Mouse (Mus musculus): ENCODE measurements at regions not wholly inside any gene's neighbourhood (a gene's known extent, or its start where the extent isn't known, plus 50 kb on each side); places are given as distances from the start of the nearest gene placed in this dataset.
"Not testable (repeated sequence)": the region's sequence is repeated elsewhere in the genome, so short reads cannot be mapped to it uniquely, and the experiment has no call there.

DNA sequence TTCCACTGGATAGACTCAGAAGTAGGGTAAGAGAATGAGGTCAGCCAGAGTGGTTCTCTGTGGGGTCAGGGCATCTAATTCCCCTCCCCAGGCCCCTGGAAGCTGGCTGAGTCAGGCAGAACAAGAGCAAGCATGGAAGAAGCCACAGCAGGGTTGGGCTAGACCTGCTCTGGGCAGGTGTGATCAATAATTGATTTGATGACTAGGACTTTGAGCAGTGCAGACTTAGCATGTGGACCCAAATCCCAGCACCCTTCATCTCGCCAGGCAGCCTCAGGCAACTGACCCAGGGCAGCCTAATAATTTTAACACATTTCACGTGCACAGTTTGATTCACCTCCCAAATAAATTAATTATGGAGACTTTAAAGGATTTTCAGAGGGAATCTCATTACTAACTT, 67.2 kb downstream of the Qdpr start:
- no peaks in the 10 kb centered on the region for H3K4me1 ChIP-seq
- no peak overlapping the region for H3K4me2 ChIP-seq
- no peaks in the 10 kb centered on the region for H3K9me3 ChIP-seq
- ATAC-seq (ENCODE audit: insufficient read depth, low FRiP score, low read depth), result no peak
- no peak overlapping the region for H3K9ac ChIP-seq
- no peak overlapping the region for H3K4me3 ChIP-seq (replicated peaks)
- no peak overlapping the region for H3K27ac ChIP-seq
- H3K27me3 ChIP-seq (replicated peaks), result no peaks in the 10 kb centered on the region
- WGBS, result 71% methylated on average over 2 of the region's 2 CpGs
- no peaks in the 10 kb centered on the region for H3K36me3 ChIP-seq

DNA sequence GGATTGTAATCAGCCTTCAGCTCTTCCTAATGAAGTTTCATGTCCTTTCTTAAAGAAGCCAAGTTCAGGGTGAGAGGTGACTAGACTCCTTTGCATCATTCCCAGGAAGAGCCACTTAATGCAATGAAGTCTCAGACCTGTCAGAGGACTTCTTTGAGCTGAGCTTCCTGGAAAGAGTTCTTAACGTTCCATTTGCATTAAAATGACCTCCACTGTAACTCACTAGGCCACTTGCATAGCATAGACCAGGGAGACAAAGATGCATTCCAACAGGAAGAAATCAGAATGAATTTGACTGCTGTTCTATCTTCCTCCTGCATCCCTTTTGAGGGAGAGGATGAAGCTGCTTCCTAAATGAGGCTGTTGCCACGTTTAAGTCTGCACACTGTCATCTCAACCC, 71.5 kb downstream of the Qdpr start:
- Histone ChIP-seq H3K4me3 (replicated peaks) (no peak overlapping the region), H3K27ac (no peak overlapping the region), H3K4me2 (no peak overlapping the region), H3K4me1 (no peaks in the 10 kb centered on the region), H3K9ac (no peak overlapping the region), H3K9me3 (no peaks in the 10 kb centered on the region), H3K27me3 (replicated peaks) (no peaks in the 10 kb centered on the region), H3K36me3 (no peaks in the 10 kb centered on the region)
- ATAC-seq (ENCODE audit: insufficient read depth, low FRiP score, low read depth), result no peak
- WGBS, result 12% methylated on average over 2 of the region's 2 CpGs

- H3K27me3 ChIP-seq (replicated peaks), result no peaks in the 10 kb centered on the region
- 69% methylated on average over 2 of the region's 2 CpGs for WGBS
- H3K27ac ChIP-seq, result no peak overlapping the region
- no peak overlapping the region for H3K4me2 ChIP-seq
- H3K9me3 ChIP-seq, result no peaks in the 10 kb centered on the region
- no peak overlapping the region for H3K9ac ChIP-seq
- no peak for ATAC-seq (ENCODE audit: insufficient read depth, low FRiP score, low read depth)
- no peak overlapping the region for H3K4me3 ChIP-seq (replicated peaks)
- H3K4me1 ChIP-seq, result no peaks in the 10 kb centered on the region
- no peaks in the 10 kb centered on the region for H3K36me3 ChIP-seq
Observed at GRCm38 (mm10) chr5:45373069-45373468, 77.0 kb downstream of the Qdpr start.

GRCm38 (mm10) chr5:45368451-45368850, 81.6 kb downstream of the Qdpr start:
- H3K4me2 ChIP-seq, result no peak overlapping the region
- H3K9ac ChIP-seq, result no peak overlapping the region
- WGBS, result 38% methylated on average over 6 of the region's 6 CpGs
- H3K27me3 ChIP-seq (replicated peaks), result no peaks in the 10 kb centered on the region
- no peaks in the 10 kb centered on the region for H3K9me3 ChIP-seq
- H3K4me3 ChIP-seq (replicated peaks), result no peak overlapping the region
- no peak for ATAC-seq (ENCODE audit: insufficient read depth, low FRiP score, low read depth)
- H3K36me3 ChIP-seq, result no peaks in the 10 kb centered on the region
- H3K27ac ChIP-seq, result no peak overlapping the region
- no peaks in the 10 kb centered on the region for H3K4me1 ChIP-seq

GRCm38 (mm10) chr5:45360189-45360588, 89.8 kb downstream of the Qdpr start:
- no peaks in the 10 kb centered on the region for H3K9me3 ChIP-seq
- H3K27ac ChIP-seq, result no peak overlapping the region
- H3K36me3 ChIP-seq, result no peaks in the 10 kb centered on the region
- no peak overlapping the region for H3K9ac ChIP-seq
- ATAC-seq (ENCODE audit: insufficient read depth, low FRiP score, low read depth), result no peak
- no peak overlapping the region for H3K4me2 ChIP-seq
- no peaks in the 10 kb centered on the region for H3K4me1 ChIP-seq
- no peaks in the 10 kb centered on the region for H3K27me3 ChIP-seq (replicated peaks)
- H3K4me3 ChIP-seq (replicated peaks), result no peak overlapping the region

DNA sequence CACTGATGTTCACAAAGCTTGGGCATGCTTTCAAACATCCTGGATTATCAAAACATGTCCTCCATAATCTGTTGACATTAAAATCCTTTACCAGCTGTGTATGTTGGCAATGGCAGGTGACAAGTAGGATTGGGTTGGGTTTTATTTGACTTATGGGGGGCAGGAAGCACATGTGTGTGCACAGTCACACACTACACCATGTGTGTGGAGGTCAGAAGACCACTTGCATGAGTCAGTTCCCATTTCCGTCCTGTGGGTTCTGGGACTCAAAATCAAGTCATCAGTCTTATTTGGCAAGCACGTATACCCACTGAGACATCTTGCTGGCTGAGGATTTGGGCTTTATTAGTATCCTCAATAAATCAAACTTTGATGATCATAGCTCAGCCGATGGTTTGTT, 109.6 kb downstream of the Qdpr start:
- Histone ChIP-seq H3K9me3 (no peaks in the 10 kb centered on the region), H3K4me3 (replicated peaks) (no peak overlapping the region), H3K27ac (no peak overlapping the region), H3K4me2 (no peak overlapping the region), H3K4me1 (no peaks in the 10 kb centered on the region), H3K9ac (no peak overlapping the region), H3K36me3 (no peaks in the 10 kb centered on the region), H3K27me3 (replicated peaks) (no peaks in the 10 kb centered on the region)
- 62% methylated on average over 3 of the region's 3 CpGs for WGBS
- no peak for ATAC-seq (ENCODE audit: insufficient read depth, low FRiP score, low read depth)

GRCm38 (mm10) chr5:45336801-45337200, 113.2 kb downstream of the Qdpr start:
- no peaks in the 10 kb centered on the region for H3K36me3 ChIP-seq
- H3K4me3 ChIP-seq (replicated peaks), result no peak overlapping the region
- no peak overlapping the region for H3K4me2 ChIP-seq
- ATAC-seq (ENCODE audit: insufficient read depth, low FRiP score, low read depth), result no peak
- no peak overlapping the region for H3K9ac ChIP-seq
- H3K27me3 ChIP-seq (replicated peaks), result no peaks in the 10 kb centered on the region
- H3K4me1 ChIP-seq, result no peaks in the 10 kb centered on the region
- 38% methylated on average over 2 of the region's 2 CpGs for WGBS
- H3K27ac ChIP-seq, result no peak overlapping the region
- H3K9me3 ChIP-seq, result no peaks in the 10 kb centered on the region

GRCm38 (mm10) chr5:45324468-45324867, 125.6 kb downstream of the Qdpr start:
- ATAC-seq (ENCODE audit: insufficient read depth, low FRiP score, low read depth); H3K9me3 ChIP-seq; H3K36me3 ChIP-seq; H3K4me1 ChIP-seq; H3K4me3 ChIP-seq (replicated peaks); H3K27ac ChIP-seq; H3K4me2 ChIP-seq; H3K9ac ChIP-seq; H3K27me3 ChIP-seq (replicated peaks): not testable (repeated sequence)
- 34% methylated on average over 2 of the region's 2 CpGs for WGBS

GRCm38 (mm10) chr5:45323500-45323899, 126.5 kb downstream of the Qdpr start:
- no peaks in the 10 kb centered on the region for H3K27me3 ChIP-seq (replicated peaks)
- no peaks in the 10 kb centered on the region for H3K4me1 ChIP-seq
- 72% methylated on average over 4 of the region's 4 CpGs for WGBS
- H3K4me2 ChIP-seq, result no peak overlapping the region
- no peak; the same call in 1 of the 2 replicates for ATAC-seq (ENCODE audit: insufficient read depth, low FRiP score, low read depth)
- H3K9ac ChIP-seq, result no peak overlapping the region
- no peak overlapping the region for H3K27ac ChIP-seq
- H3K4me3 ChIP-seq (replicated peaks), result no peak overlapping the region
- no peaks in the 10 kb centered on the region for H3K36me3 ChIP-seq
- H3K9me3 ChIP-seq, result no peaks in the 10 kb centered on the region

- H3K4me3 ChIP-seq (replicated peaks), result no peak overlapping the region
- H3K9ac ChIP-seq, result no peak overlapping the region
- no peak overlapping the region for H3K4me2 ChIP-seq
- no peaks in the 10 kb centered on the region for H3K4me1 ChIP-seq
- H3K27me3 ChIP-seq (replicated peaks), result no peaks in the 10 kb centered on the region
- WGBS, result 69% methylated on average over 2 of the region's 2 CpGs
- H3K36me3 ChIP-seq, result no peaks in the 10 kb centered on the region
- H3K27ac ChIP-seq, result no peak overlapping the region
- H3K9me3 ChIP-seq, result no peaks in the 10 kb centered on the region
- ATAC-seq (ENCODE audit: insufficient read depth, low FRiP score, low read depth), result no peak
Observed at GRCm38 (mm10) chr5:45318026-45318425, 132.0 kb downstream of the Qdpr start.

GRCm38 (mm10) chr5:45301120-45301519, 148.9 kb downstream of the Qdpr start:
- Histone ChIP-seq H3K27me3 (replicated peaks) (no peaks in the 10 kb centered on the region), H3K9me3 (no peaks in the 10 kb centered on the region), H3K27ac (no peak overlapping the region), H3K4me3 (replicated peaks) (no peak overlapping the region), H3K9ac (no peak overlapping the region), H3K4me2 (no peak overlapping the region), H3K4me1 (no peaks in the 10 kb centered on the region), H3K36me3 (no peaks in the 10 kb centered on the region)
- no peak for ATAC-seq (ENCODE audit: insufficient read depth, low FRiP score, low read depth)
- 78% methylated on average over 1 of the region's 1 CpGs for WGBS

DNA sequence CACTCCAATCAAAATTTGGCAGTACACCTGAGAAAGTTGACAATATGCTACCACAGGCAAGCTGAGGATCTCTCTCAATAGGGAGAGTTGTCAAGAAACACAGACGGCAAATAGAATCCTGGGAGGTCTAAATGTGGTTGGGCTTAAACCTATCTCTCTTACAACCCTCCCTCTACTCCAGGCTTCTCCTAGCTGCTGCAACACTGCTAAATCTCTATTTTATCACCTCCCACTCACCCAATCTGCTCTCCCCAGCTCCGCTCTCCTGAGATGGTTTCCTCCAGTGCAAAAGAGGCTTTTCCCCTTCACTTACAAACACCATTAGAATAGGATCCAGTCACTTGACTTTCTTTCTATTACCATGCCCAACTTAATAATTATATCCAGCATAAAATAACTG, 151.2 kb downstream of the Qdpr start:
- no peak overlapping the region for H3K4me3 ChIP-seq (replicated peaks)
- H3K9ac ChIP-seq, result no peak overlapping the region
- H3K27ac ChIP-seq, result no peak overlapping the region
- H3K4me2 ChIP-seq, result no peak overlapping the region
- WGBS, result 56% methylated on average over 2 of the region's 2 CpGs
- no peaks in the 10 kb centered on the region for H3K36me3 ChIP-seq
- ATAC-seq (ENCODE audit: insufficient read depth, low FRiP score, low read depth), result no peak
- H3K9me3 ChIP-seq, result no peaks in the 10 kb centered on the region
- H3K27me3 ChIP-seq (replicated peaks), result no peaks in the 10 kb centered on the region
- no peaks in the 10 kb centered on the region for H3K4me1 ChIP-seq

- WGBS, result 55% methylated on average over 4 of the region's 4 CpGs
- Histone ChIP-seq H3K27ac (no peak overlapping the region), H3K4me3 (replicated peaks) (no peak overlapping the region), H3K9ac (no peak overlapping the region), H3K36me3 (no peaks in the 10 kb centered on the region), H3K4me1 (no peaks in the 10 kb centered on the region), H3K9me3 (no peaks in the 10 kb centered on the region), H3K4me2 (no peak overlapping the region), H3K27me3 (replicated peaks) (no peaks in the 10 kb centered on the region)
- ATAC-seq (ENCODE audit: insufficient read depth, low FRiP score, low read depth), result no peak
Observed at GRCm38 (mm10) chr5:45295134-45295533, 154.9 kb downstream of the Qdpr start.

Measured in stomach, embryonic 15.5 days (tissue).